Mouse (Mus musculus) monocyte, adult 2 months (primary cell): ENCODE data around the gene Olfr462.
"Not testable (repeated sequence)": the region's sequence is repeated elsewhere in the genome, so short reads cannot be mapped to it uniquely, and the experiment has no call there.

Experiments
- DNase-seq, 2 experiments: peaks; one replicate each; pipeline ENCODE4 v3.0.0; 2022; ENCODE audit warnings: low spot score in 2 of 2, low read depth in 1 of 2

Olfr462 gene

DNA sequence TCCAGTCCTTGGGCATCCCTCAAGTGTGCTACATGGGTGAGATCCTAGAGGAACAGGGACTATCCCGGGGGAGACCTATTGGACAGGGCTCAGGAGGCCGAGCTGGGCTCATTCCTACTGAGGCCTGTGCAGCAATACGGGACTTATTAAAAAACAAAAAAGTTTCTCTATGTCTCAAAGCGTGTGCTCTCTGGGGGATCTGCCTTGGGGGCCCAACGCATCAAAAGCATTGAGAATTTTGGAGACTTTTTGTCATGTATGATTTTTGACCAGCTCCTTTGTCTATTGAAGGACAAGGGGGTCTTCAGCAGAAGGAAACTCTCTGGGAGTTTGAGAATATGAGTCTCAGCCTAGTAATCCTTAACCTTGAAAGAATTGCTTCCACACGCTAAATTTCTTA is at the start of gene Olfr462:
TSS of gene Olfr462 (minus strand) at position 101 of the 400 bp plus-strand sequence.
- no peak for DNase-seq

DNA sequence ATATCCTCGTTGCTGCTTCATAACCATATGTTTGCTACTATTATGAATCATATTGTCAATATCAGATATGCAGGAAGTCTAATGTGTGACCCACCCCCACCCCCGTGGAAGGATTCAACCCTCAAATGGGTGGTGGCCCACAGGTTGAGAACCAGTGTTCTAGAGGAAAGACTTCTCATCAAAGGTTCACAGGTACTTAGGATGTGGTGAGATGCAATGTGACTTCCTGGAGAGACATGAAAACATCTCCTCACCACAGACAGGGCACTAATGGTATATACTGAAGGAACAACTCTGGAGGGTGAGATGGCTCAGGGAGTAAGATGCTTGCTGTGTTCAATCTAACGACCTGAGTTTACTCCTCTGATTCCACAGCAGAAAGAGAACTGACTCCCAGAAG is 43.4 kb upstream of the Olfr462 start:
- DNase-seq: no peak

GRCm38 (mm10) chr11:87933731-87934130 is 41.7 kb upstream of the Olfr462 start:
- no peak for DNase-seq

GRCm38 (mm10) chr11:87930348-87930747 is 38.3 kb upstream of the Olfr462 start:
- DNase-seq: no peak

DNA sequence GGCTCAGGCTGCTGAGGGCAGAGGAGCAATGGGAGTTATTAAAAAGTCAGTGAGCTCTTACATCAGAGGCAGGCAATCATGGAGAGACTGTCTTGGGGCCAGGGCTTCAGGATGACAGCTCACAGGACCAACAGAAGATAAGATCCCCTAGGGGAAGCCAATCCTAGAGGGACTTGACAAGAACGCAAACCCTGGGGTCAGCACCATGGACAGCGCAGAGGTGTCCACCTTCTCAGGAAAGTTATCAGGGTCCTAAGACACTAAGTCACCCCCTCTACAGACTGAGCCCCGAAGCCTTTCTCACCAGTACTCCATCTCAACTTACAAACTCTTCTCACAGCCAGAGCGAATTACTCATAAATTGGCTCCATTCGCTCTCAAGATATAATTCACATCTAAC is 28.9 kb upstream of the Olfr462 start, which contains the start of gene Olfr464:
TSS of gene Olfr464 (minus strand) at position 2 of the 400 bp plus-strand sequence.
- no peak for DNase-seq

DNA sequence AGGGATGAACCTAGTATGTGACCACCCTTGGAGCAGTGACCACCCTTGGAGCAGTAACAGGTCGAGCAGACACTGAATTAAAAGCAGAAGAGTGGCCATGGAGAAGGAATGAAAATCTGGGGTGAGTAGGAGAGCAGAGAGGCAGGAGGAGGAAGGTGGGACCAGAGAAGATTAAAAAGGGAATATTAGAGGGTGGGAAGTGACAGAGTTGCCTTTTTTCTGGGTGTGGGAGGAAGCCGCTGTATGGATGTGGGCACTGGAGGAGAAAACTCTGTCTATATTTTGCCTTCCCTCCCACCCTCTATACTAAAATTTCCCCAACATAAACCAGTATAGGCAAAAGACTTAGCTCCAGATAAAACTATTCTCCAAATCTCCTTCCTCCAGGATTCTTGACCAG is 28.2 kb upstream of the Olfr462 start:
- no peak for DNase-seq

GRCm38 (mm10) chr11:87916005-87916404 is 23.9 kb upstream of the Olfr462 start:
- DNase-seq: no peak

DNA sequence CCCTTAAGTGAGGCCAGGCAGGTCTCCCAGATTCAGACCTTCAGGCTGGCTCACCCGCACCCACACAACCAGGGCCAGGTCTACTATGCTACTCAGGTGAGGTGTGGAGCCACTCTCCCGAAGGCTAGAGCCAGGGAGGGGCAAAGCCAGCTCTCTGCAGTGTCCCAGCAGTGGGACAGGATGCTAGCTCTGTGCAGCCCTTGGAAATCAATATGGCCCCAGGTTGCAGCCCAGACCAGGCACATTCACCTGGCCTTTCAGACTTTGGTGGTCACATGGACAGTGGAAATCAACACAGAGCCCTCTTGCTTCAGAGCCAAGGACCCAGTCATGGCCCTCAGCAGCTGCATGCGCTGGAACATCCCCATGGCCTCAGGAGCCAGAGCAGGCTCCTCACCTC is 12.3 kb upstream of the Olfr462 start:
- no peak for DNase-seq

DNA sequence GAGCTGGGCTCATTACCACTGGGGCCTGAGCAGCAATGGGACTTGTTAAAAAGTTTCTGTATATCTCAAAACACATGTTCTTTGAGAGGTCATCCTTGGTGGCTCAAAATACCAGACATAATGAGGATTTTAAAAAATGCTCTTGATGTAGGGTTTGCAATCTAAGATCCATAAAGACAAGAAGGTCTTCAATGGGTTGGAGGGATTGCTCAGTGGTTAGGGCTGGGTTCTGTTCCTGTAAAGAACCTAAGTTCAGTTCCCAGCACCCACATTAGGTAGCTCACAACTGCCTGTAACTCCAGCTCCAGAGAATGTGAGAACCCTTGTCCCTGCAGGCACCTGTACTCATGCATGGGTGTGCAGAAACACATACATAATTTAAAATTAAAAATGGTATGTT is 5.2 kb upstream of the Olfr462 start, which contains the start of gene Olfr463:
TSS of gene Olfr463 (minus strand) at position 101 of the 400 bp plus-strand sequence.
- no peak for DNase-seq

DNA sequence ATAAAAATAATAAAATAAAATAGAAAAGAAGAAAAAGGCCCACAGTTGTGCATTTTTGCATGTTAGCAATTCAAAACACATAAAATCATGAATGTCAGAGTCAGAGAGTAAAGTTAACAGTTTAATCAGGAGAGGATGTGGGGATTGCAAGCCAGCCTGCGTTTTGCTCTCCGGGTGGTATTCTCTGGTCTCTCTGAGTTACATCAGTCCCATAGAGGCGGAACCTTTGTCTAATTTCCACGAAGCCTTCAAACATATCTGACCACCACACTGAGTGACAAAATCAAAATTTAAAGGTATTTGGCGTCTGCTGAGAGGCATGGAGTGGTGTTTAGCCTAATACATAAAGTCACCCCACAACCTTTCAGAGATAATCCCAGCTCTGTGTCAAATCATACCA is 7.2 kb downstream of the Olfr462 start:
- no peak for DNase-seq

- no peak for DNase-seq
Measured at GRCm38 (mm10) chr11:87883493-87883892, 8.6 kb downstream of the Olfr462 start.

GRCm38 (mm10) chr11:87881714-87882113 is 10.4 kb downstream of the Olfr462 start:
- DNase-seq: no peak

- DNase-seq: no peak
Measured at GRCm38 (mm10) chr11:87879826-87880225, 12.2 kb downstream of the Olfr462 start.

DNA sequence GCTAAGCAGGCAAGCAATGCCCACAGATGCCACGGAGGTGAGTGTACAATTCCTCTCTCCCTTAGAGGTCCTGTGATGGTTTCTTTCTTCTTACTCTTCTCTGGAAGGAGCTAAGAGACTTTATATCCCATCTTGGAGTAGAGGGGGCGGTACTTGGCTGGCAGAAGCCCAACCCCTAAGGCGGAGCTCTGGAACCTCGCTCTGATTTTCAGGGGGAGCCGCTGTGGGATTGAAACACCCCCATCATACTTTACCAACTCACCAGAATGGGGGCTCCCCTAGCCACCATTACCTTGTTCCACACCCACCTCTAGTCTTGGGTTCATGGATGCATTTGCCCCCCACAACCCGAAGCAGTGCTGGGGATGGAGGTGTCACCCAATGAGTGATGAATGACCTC is 16.6 kb downstream of the Olfr462 start, which contains the start of gene Epx:
TSS of gene Epx (minus strand) at position 101 of the 400 bp plus-strand sequence.
- no peak for DNase-seq

- no peak for DNase-seq
Measured at GRCm38 (mm10) chr11:87871766-87872165, 20.3 kb downstream of the Olfr462 start.

GRCm38 (mm10) chr11:87870096-87870495 is 22.0 kb downstream of the Olfr462 start:
- no peak for DNase-seq

- DNase-seq: not testable (repeated sequence)
Measured at GRCm38 (mm10) chr11:87866891-87867290, 25.2 kb downstream of the Olfr462 start.

DNA sequence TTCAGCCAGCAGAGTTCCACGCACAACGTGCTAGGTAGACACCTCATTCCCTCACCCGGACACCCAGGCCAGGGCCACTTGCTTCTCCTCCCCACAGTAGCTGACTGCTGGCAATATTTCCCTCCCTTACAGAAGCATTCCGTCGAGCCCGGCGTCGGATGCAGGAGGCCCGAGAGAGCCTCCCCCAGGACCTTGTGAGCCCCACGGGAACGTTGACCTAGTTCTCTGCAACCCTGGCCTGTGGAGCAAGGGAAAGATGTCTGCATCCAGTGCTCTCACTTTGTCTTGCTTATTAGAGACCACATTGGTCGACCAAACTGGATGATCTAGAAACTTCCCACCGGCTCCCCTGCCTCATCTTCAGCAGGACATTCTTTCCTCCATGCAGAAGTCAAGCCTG is 29.3 kb downstream of the Olfr462 start:
- no peak for DNase-seq

DNA sequence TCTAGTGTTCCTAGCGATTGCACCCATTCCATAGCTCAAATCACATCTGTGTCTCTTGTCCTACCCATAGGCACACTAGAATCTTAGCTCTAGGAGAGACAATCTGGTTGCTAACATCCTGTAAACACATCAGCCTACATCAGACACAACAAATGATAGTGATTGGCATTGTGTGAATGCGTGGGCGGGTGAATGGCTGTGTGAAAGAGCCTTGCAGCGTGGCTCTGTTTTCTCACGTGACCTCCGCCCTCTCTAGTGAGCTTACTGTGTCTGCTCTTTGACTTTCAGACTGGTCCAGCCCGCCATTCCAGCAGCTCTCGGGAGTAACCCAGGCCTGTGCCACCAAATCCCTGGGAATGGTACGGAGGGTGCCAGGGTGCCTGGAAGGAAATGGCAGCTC is 31.6 kb downstream of the Olfr462 start:
- no peak for DNase-seq

GRCm38 (mm10) chr11:87859273-87859672 is 32.8 kb downstream of the Olfr462 start:
- DNase-seq: no peak

DNA sequence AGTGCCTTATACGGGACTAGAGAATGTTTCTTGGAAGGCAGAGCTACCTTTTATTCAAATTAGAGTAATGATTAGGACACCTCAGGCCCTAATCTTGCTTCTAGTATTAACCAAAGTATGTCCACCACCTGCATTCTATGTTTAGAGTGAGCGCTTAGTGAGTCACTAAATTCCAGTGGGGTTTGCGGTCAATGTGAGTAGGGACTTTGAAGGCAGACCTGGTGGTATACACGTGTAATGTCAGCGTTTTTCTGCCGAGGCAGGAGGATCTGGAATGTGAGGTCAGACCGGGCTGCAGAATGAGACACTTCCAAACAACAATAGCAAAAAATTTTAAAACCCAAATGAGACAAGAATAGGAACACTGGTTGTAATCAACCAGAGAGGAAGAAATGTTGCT is 37.5 kb downstream of the Olfr462 start:
- DNase-seq: no peak

DNA sequence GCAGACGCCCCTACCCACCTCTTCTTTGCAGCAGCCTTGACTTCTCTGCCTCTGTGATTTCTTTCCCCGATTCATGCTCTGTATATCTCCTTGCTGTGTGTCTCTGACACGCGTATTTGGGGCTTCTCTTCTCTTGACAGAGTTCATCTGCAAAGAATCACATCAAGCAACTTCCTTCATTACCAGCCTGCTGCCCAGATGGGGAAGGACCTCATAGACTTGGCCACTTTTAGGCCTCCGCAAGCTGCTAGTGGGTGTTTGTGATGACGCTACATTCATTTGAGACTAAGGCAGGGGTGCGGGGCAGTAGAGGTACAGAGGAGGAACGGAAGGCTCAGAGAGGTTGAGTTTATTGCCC is 38.5 kb downstream of the Olfr462 start:
- no peak for DNase-seq

GRCm38 (mm10) chr11:87852690-87853596 is 39.1 kb downstream of the Olfr462 start, which contains the start of gene Mks1:
Gene Mks1 (plus strand): TSS chr11:87853215.
- DNase-seq: peak; percentile 67 to 79
